Mouse (Mus musculus) duodenum, adult 2 months (tissue): ENCODE results near the gene Icosl. TPM values are rescaled to one million over a fixed set of nuclear protein-coding genes. Genes with fewer than 3 reads are reported as not detected.

Experiments used
- polyA plus RNA-seq: library from polyadenylated mRNA; depleted of rRNA; stranded (reverse); fragments of >200 nt; gene quantifications from 2 replicates; pipeline ENCODE4 v1.2.3, GENCODE M21; 2012; ENCODE audit warnings: low replicate concordance; rRNA removed

Icosl gene
- polyA plus RNA-seq, result 6.3 and 7.0 TPM in 2 replicates

GRCm38 (mm10) chr10:78069101-78070011 is at the start of gene Icosl:
TSS of gene Icosl (plus strand) at chr10:78069302.

GRCm38 (mm10) chr10:78041647-78042046 is 27.5 kb upstream of the Icosl start, which contains the start of gene Dnmt3l:
TSS of gene Dnmt3l (plus strand) at chr10:78041947.

GRCm38 (mm10) chr10:78043406-78043836 is 25.7 kb upstream of the Icosl start, which contains the start of gene Aire:
TSS of gene Aire (minus strand) at chr10:78043610.

Other genes starting within 250 kb of the Icosl start
- gene Krtap10-4, start 242.2 kb upstream of the Icosl start, polyA plus RNA-seq, result not detected in 2 replicates
- gene Krtap10-10, start 233.4 kb upstream of the Icosl start, polyA plus RNA-seq, result not detected in 2 replicates
- not detected in 2 replicates for gene Gm36176, start 222.5 kb upstream of the Icosl start, polyA plus RNA-seq
- gene Gm10318, start 216.4 kb upstream of the Icosl start, polyA plus RNA-seq, result 0.27 TPM in 1 of 2 replicates, not detected in the other
- not detected in 2 replicates for gene Gm3285, start 207.3 kb upstream of the Icosl start, polyA plus RNA-seq
- gene Lrrc3, start 166.8 kb upstream of the Icosl start, polyA plus RNA-seq, result 6.2 and 6.9 TPM in 2 replicates
- gene Trpm2, start 98.7 kb upstream of the Icosl start, polyA plus RNA-seq, result 1.3 and 2.2 TPM in 2 replicates
- gene 1810043G02Rik, start 90.8 kb upstream of the Icosl start, polyA plus RNA-seq, result 13.2 and 15.9 TPM in 2 replicates
- gene Pfkl, start 59.2 kb upstream of the Icosl start, polyA plus RNA-seq, result 31.3 and 60.7 TPM in 2 replicates
- gene Dnmt3l, start 27.4 kb upstream of the Icosl start, polyA plus RNA-seq, result 0.21 and 0.59 TPM in 2 replicates
- gene Aire, start 25.7 kb upstream of the Icosl start, polyA plus RNA-seq, result 0.36 and 0.49 TPM in 2 replicates
- 101 and 115 TPM in 2 replicates for gene D10Jhu81e, start 100.5 kb downstream of the Icosl start, polyA plus RNA-seq
- 3.4 and 4.6 TPM in 2 replicates for gene Pwp2, start 115.8 kb downstream of the Icosl start, polyA plus RNA-seq
- 55.8 and 57.1 TPM in 2 replicates for gene Trappc10, start 175.3 kb downstream of the Icosl start, polyA plus RNA-seq